Mouse (Mus musculus) lung, postnatal 14 days (tissue): ENCODE results near the gene Fes.

Experiments
- DNase-seq: peaks from one replicate; pipeline ENCODE4 v3.0.0; 2021

Fes gene

DNA sequence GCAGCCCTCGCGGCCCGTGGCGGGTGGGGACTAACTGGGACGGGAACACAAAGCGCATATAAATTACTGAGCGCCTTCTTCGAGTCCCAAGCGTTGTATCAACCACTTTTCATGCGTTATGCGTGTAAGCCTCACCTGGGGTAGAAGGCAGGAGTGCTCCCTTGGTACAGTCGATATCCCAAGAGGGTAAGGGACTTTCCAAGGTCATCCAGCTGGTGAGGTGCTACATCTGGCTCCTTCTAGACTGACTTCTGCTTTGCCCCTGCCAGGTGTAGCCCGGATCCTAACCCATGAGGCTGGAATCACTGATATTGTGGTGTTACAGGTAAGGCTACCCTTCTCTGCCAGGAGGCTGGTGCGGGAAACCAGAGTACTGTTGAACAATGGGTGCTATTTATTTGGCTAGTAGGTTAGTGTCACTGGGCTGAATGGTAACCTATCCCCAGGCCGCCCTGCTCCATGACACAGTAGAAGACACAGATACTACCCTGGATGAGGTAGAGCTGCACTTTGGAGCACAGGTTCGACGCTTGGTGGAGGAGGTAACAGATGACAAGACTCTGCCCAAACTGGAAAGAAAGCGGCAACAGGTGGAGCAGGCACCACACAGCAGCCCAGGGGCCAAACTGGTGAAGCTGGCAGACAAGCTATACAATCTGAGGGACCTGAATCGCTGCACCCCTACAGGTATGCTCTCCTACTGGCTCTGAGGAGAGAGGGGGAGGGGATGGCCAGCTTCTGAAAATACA lies 44.3 kb downstream of the Fes start:
- no peak for DNase-seq

DNA sequence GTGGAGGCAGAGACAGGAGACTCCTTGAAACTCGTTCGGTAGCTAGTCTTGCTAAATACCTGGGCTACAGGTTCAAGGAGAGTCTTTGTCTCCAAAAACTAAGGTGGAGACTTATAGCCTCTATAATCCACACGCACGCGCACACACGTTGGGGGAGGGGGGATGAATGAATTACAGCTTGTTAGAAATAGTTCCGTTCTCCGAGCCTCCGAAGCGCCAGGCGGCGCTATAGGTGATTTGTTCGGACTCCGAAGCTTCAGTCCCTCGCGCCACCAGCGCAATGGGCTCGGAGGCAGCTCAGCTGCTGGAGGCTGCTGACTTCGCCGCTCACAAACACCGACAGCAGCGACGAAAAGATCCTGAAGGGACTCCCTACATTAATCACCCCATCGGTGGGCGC lies 44.9 kb downstream of the Fes start, which contains the start of gene Hddc3:
TSS of gene Hddc3 (plus strand) at position 247 of the 400 bp plus-strand sequence.
- DNase-seq: peak; percentile 97

DNA sequence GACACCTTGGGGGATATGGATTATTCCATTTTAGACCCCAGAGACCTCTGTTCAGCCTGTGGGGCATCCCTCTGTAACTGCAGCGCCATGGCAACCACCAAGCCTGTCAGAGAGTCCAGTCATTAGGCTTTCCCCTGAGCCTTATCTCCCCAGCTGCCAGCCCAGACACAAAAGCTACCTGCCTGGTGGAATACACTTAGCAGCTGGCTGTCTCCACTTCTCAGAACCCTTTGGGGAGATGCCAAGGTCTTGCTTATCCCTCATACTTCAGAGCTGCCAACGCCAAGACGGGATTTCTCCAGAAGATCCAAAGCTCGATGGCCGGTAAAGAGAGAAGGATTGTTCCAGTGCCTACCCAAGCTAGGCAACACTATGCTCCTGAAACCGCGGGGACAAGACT lies 46.0 kb downstream of the Fes start:
- DNase-seq: no peak

DNA sequence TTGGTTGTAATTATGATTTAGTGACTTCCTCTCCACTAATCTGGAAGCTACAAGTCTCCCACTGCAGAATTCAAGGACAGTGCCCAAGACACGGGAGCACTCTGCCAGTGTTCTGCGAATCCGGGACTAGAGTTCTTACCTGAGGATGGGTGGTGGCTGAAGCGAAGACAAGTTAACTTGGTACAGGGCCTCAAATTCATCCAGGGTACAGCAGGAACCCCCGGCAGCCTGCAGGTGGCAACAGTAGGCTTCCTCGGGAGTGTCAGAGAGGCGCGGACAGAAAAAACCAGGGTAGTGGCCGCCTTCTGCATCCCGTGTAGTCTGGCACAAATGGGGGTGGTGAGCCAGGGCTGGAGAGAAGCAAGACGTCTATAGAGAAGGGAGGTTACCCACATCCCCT lies 47.0 kb downstream of the Fes start, which contains the start of gene Unc45a:
TSS of gene Unc45a (minus strand) at position 213 of the 400 bp plus-strand sequence.
- DNase-seq: peak; percentile 76

DNA sequence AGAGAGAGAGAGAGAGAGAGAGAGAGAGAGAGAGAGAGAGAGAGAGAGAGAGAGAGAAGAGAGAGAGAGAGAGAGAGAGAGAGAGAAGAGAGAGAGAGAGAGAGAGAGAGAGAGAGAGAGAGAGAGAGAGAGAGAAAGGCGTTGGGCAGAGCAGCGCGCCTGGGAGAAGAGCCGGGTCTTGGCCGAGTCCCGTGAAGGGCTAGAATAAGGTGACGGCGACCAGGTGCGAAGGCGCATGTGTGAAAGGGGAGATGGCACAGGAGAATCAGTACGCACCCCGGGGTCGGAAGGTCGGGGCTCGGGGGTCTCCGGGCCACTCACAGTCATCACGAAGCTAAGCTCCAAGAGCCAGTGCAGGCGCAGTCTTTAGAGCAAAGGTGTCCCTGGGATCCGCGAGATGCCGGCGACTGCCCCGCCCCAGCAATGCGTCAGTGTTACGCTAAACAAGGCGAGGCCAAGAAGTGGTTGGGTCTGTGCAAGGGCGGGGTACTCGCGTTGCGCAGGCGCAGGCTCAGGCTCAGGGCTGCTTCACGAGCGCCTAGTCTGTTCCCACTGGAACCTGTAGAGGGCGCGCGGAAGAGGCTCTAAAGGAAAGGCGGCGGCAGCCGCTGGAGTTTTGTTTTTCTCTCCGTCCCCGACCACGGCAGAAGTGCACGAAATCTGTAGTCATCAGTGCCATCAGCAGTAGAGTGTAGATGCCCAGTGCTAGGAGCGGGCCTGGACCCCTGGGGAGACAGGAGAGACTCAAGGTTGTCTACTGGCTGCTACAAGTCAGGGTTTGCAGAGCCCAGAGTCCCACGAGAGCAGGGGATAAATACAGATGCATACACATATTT lies 47.7 kb downstream of the Fes start:
- DNase-seq: peak; percentile 99

DNA sequence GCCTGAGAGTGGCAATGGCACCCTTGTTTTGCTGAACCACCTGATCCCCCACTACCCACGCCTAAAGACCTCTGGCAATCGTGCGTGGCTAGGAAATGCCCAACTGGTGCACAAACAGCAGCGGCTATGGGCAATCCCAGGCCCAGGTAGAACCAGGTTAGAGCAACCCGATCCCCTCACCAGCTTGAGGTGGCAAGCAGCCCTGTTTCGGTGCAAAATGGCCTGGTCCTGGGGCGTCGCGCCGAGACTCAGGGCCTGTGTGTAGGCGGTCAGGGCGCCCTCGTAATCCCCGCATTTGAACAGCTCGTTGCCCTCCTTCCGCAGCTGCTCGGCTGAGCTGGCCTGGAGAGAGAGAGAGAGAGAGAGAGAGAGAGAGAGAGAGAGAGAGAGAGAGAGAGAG lies 48.4 kb downstream of the Fes start:
- DNase-seq: peak; percentile 24

DNA sequence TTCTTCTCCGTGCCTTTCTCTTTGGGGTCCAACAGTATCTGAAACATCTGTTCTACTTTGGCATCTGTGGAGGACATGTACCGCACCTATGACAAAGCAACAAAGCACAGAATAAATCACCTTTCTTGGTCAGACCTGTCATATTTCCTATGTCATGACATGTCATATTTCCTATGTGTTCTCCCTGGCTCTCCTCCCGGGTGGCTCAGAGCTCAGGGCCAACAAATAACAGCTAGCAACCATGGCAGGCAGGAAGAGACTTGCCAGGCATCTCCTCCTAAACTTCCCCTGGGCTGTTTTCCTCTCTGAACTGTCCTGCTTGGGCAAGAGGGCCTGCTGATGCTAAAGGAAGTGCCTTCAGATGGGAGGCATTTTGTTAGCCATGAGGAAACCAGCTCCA lies 50.8 kb downstream of the Fes start:
- DNase-seq: no peak

DNA sequence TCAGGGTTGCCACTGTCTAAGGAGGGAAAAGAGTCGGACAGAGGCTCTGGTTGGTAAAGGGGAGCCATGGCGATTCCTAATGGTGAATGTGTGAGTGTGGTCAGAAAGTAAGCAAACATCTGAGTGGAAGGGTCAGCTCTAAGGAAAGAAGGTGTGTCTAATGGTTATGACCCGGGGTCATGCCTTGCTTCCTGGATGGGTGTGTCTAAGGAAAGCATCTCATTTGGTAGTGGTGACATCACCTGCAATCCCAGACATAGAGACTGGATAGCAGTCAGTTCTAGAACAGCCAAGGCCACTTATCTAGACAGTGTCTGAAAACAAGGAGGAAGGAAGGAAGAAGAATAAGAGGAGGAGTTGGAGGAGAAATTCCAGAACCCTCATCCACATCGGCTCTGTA lies 52.9 kb downstream of the Fes start:
- no peak for DNase-seq

DNA sequence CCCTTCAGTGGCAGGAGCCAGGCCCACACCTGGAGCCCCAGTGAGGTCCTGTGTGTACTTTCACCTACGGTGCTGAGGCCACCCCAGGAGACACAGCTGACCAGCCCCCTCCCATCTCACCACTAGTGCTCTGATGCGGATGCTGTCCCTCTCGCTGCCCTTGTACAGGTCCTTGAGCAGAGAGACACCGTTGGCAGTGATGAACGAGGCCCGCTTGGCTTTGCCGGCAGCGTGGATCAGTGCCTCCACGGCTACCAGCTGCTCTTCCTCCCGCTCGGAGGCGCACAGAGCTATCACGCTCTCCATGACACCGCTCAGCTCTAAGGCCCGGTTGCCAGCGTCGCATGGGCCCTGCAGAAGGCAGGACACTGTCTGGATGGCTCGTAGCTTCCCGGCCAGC lies 56.3 kb downstream of the Fes start:
- DNase-seq: no peak

DNA sequence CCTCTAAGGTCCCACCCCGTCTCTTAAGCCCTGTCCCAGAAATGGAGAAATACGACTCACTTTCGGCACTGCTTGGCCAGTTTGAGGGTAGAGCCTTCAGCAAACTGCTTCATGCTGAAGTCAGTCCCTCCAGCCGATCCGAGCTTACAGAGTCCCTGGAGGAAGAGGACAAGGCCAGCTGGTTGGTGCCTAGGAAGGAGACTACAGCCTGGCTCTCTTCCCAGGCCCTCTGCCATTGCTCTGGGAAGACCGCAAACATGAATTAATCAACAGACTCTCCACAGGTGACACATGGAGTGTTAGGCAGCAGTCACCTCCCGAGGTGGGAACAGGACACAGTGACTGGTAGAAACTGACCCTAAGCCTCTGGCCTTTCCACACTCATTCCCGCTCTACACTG lies 57.5 kb downstream of the Fes start:
- DNase-seq: no peak
